Mouse (Mus musculus) urinary bladder, postnatal 14 days (tissue): Measurements from ENCODE around the gene M6pr.

ENCODE experiments used
- DNase-seq: peaks from one replicate; pipeline ENCODE4 v3.0.0; 2021; ENCODE audit warnings: low spot score

The M6pr gene

DNA sequence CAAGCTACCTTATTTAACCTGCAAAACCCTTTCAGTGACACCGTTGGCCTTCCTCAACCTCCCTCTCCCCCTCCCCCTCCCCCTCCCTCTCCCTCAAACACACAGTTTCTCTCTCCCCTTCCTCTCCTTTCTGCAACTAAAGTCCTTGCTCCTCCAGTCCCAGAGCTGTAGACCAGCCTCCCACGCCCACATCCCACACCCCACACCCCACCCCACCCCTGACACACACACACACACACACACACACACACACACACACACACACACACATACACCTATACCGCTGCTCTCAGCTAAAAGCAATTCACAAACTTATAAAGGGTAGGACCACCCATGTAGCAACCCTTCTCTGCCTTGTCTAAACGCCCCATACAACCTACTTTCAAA, 10.3 kb upstream of the M6pr start:
- no peak for DNase-seq

DNA sequence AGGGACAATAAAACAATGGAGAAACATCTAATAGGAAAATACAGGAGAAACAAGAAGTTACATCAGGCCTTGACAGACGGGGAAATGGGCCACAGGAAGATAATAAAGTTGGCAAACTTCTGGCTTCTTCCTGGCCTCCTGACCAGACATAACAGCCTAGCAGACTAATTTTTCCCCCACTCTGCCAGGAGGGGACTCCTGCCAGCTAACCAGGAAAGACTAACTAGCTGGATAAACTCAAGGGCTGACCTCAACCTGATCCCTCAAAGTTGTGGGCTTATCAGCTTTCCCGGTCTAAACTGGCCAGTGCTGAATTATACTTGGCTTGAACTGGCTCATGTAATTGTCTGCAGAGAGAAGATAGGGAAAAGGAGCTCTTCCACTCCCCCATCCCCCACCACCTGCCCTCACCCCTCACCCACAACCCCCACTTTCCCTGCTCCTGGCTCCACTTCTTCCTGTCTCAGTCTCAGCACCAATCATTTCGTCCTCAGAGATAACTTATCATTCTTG, 8.8 kb upstream of the M6pr start:
- no peak for DNase-seq

DNA sequence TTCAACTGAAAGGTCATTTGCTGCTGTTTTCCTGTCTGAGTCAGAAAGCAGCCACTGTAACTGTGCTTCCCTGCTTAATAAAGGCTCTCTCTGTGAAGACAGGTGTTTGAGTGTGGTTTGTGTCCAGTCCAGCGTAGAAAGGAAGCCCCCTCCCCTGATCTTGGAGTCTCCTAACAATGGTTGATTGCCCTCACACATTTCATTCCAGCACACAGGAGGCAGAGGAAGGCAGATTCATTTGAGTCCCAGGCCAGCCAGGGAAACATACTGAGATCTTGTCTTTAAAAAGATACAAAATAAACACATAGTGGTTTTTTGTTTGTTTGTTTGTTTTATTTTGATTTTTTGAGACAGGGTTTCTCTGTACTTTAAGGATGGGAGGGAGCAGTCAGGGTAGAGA, 6.4 kb upstream of the M6pr start:
- no peak for DNase-seq

DNA sequence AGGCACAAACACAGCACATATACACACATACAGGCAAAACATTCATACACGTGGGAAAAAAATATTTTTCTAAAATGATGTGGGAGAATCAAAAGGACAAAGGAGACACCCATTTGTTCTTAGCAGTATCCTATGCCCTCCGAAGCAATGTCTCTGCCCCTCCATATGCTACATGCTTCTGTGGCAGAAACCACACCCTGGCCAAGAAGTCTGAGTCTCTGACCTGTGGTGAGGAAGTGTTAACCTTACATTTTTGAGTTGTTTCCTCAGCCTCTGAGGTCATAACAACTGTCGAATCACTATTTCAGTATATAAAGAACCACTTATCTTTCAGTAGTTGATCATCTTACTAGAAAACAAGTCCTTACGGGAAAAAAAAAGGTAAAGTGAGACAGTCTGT, 5.9 kb upstream of the M6pr start:
- DNase-seq, result no peak

DNA sequence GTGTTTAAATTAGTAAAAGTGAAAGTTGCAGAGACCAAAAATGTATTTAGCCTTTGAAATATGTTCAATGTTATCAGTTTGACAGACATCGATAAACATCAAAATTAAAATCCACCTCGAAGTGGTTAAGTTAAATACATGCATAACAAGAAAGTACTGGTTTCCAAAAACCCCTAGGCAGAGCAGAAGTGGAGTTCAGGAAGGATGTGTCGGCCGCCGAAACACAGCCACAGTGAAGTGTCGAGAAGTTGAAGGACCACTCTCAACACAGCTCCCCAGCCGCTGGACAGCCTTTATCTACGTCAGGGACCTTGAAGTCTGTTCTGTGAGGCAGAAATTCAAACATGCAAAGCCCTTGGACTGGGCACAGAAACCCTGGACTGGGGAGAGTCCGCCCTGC, 5.0 kb upstream of the M6pr start:
- no peak for DNase-seq

DNA sequence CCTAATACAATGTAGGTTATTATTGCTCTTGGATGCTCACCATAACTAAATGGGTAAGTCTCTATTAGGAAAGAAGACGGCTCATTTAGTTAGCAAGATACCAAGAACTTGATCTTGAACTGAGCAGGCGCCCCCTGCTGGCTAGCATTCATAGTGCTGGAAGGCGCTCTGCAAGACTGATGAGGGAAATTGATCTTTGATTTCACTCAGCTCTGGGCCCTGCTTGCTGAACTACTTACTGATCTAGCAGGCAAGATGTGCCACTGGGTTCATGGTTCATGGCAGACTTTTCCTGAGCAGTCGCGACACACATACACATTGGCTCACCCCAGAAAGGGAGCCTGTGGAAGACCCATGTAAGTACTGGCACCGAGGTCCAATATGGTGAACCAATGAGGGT, 4.2 kb upstream of the M6pr start:
- DNase-seq, result peak; percentile 81

DNA sequence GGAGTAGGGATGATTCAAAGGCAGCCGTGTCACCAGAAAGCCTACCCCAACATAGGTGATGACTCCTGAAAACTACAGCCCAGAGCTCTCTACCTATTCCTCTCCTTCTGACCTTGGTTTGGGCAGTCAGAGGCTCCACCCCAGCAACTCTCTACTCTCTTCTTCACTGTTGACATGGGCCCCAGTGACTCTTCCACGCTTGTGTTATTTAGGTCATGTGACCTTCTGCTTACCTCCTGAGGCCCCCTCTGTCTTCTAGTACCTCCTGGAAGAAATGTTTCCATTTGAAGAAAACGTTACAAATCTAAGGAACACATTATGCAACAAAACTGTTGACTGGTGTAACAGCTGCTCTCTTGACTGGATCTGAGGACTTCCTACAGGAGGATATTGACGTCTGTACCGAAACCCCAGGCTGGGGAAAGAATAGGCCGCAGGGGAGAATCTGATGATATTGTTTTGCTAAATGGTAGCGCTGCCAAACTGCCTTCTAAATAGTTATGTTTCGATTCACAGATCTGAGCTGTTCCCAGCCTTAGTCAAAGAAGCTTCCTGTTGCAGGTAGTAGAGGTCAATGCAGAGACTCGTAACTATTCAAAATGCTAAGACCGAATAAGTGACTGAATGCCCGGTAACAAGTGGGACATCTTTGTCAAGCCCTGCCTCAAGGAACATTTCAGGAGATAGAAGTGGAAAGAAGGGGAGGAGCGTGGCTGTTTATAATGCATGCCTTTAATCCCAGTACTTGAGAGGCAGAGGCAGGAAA, 3.5 kb upstream of the M6pr start:
- DNase-seq, result no peak

DNA sequence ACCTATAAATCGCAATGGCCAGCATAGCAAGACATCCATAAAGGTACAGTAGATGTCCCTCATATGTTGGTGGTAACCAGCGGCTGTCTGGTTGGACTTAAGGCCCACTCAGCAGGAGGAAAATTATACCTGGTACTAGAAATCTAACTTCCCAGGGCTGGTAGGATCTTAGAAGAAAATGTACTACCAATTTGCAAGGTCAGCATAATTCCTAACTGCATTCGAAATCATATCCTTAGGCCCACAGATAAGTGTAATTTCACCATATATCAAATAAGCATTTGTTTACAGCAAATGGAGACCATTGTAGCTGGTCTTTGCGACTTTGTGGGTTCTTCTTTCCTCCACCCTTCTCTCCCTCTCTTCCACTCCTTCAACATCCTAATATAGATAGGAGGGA, 1.8 kb upstream of the M6pr start:
- DNase-seq, result no peak

DNA sequence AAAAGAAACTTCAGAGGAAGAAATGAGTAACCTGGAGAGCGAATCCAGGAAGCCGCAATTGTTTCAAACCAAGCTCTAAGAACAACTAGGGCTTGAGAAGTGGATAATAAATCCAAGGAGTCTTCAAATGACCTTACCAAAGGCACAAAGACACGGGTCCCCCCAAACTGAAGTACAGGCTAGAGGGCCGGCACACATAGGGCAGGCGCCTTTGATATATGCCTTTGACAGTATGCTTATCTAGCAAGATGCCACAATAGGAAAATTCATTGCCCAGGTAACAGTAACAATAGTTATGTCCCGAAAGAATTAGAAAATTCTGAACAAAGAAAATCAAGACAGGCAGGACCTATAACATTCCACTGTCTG, 400 bp upstream of the M6pr start:
- no peak for DNase-seq

DNA sequence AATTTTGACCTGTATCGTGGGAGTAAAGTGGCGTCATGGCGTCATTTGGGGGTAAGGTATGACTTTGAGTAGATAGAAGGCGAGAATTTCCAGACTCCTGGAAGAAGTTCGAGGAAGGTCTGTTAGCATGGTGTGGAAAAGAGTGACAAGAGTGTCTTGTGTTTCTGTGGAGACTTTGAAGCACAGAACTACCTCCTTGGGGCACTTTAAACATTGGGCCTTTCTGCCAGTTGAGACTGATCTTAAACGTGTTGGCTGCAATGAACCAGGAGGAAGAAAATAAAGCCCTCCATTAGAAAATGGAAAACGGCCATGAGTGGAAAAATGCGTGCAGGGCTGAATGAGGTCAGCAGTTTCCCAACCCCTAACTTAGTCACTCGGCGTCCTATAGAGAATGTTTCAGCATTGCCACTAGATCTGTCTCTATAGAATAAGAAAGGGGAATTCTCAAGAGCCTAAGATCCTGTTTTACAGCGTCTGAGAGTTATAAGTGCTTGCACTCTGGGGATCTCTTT, 983 bp downstream of the M6pr start:
- DNase-seq, result no peak

DNA sequence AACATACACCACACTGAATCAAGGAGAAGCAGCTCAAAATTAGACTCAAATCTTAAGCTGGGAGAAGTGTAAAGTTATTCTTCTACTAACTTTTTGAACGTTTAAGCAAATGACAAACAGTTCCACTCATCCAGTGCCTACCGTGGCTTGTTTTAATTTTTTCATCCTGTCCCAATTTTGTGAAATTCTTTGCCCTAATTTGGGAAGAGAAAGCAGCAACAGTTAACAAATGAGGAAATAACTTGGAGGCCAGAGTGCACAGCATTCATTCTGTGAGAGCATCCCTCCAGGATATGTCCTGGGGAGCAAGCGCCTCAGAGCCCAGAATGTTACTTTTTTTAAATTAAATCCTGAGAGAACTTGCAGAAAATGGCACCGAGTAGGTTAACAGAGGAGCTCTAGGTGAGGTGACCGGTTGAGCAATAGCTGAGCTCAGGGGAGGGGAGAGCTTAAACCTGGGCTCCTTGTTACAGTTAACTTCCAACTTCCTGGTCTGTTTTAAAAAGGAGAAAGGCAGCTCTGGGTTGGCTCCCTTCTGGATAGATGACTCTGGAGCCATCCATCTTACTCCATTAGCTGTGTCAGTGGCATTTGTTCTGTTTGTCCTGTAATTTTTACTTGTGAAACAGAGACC, 1.8 kb downstream of the M6pr start:
- DNase-seq, result no peak

DNA sequence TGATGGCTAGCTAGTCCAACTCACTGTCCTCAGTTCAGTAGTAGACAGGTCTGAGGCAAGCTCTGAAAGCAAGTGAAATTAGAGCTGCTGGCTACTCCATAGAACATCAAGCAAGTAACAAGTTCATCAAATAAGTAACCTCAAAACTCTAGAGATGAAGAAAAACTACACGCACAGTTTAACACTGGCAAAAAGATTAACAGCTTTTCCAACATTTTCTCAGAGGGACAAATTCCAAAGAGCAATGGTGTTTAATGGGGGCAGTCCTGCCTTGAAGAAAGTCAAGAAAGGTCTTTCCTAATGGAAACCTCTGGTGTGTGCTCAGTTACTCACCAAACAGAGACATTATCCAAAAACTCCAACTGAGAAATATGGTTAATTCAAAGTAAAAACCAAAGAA, 10.2 kb downstream of the M6pr start:
- no peak for DNase-seq

DNA sequence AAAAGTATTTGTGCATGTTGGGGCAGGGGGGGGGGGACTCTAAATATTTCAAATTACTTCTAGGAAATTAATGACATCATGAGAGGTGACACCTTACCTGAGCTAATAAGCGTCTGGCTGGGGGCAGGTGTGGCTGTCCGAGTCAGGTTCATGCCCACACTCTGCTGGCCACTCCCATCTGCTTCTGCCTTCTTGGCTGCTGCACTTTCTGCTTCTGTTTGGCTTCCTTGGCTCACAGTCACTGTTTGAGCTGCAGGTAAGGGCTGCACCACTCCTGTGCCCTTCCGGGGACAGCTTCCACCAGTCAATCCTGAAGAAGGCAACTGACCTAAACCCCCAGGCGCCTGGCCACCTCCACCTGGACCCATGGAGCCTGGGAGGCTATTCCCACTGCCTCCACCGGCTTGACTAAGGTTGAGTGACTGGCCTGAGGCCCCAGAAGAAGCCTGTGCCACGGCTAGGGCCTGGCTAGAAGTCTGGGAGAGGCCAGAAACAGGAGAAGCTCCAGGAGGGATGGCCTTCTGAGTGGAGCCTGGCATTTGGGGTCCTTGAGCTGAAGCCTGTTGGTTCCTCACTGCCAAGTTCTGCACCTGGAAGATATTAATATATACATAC, 16.9 kb downstream of the M6pr start:
- no peak for DNase-seq

DNA sequence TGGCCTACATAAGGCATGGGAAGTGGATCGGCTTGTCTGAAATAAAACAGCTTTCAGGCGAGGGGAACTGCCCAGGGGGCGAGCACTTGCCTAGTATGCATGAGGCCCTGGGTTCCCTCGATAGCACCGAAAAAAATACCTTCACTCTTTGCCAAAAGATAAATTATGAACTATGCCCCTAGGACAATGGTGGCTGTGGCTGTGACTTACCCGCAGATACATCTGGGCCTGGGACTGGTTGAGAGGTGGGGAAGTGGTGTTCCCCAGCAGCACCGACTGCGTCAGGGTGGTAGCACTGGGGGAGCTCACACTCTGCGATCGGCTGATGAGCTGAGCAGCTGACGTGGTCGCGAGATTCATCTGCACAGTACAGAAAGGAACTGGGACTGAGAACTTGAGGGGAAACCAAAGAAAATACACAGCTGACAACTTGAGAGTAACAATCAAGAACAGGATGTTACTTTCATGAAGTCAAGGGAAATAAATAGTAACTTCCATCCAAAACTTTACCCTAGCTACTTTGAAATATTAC, 24.6 kb downstream of the M6pr start:
- no peak for DNase-seq

DNA sequence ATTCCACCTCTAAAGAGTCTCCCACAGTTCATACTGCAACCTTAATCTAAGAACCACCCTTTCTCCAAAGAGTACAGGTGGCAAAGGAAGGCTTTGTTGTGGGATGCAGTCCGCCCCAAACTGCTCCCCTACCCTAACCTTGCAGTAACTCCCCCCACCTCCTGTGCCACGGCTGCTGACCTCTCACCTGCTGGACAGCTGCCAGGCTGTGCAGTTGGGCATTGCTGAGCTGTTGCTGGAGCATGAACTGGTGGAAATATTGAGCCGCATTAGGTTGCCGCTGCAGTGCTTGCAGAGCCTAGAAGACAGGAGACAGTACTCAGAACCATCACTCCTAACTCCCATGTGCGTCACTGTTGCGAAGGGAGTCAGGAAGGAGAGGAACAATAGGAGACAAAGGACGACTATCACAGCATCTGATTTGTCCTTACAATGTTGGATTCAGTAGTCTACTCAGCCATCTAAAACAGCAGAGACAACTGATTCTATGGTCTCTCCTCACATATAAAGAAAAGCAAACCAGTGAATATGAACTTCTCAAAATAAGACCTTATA, 26.3 kb downstream of the M6pr start:
- no peak for DNase-seq

DNA sequence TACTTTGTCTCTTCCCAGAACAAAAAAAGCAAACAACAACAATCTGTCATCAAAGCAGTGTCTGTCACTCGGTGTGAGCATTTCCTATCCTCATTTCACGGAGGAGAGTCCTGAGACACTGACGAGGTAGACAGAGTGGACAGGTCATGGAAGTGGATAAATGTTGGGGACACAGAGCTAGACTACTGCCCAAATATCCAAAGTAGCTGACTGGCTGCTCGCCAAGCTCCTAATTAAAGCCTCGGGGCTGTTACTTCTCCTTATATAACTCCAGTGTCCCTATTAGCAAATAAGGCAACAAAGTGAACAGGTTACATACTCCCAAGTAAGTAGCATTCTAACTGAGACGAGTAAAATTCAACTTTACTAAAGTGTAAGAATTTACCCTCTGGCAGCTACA, 29.0 kb downstream of the M6pr start:
- no peak for DNase-seq

DNA sequence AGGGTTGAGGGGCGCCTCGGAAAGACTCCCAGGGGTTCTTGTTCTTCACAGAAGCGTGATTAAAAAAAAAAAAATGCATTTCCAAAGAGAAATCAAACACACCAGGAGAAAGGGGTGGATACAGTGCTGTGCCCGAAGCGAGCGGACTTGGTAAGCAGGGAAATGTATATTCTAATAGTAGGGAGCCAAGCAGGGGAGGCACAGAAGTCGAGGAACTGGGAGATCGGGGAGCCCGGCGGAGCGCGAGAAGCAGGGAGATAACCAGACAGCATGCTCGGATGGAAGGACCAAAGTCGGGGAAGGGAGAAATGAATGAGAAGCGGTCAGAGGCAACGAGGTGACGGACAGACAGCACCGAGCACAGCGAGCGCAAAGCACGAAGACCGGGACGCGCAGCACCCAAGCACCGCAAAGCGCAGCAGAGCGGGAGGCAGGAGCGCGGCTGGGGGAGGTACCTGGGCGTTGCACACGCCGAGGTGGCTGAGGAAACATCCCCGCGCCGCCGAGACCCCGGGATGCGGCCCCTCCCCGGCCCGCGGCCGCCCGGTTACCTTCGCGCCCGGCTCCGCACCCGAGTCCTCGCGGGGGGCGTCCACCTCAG, 30.6 kb downstream of the M6pr start:
- DNase-seq, result peak; percentile 79

DNA sequence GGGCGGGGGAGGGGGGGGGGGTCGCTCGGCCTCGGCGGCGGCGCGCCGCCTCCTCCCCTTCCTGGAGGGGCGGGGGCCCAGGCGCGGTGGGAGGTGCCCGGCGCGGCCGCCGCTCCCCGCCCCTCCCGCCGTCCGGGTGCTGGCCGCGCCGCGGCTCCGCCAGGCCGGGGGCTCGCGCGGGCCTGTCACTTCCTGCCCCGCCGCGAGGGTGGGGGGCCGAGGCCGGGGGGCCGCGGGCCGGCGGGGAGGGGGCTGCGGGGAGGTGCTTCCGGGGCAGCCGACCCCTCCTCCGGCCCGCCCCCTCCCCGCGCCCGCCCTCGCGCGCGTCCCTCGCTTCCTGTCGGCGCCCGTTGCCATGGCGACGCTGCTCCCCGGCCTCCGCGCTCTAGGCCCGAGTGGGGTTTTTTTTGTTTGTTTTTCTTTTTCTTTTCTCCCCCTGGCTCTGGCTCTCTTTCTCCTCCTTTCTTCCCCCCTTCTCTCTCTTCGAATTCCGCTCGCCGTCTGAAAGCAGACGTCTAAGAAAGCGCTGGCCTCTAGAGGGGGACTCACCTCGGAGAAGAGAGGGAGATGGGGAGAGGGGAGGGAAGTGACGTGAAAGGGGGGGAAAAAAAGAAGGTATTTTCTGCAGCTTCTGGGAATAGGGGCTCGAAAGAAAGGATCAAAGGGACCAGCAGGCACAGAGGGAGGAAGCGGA, 31.3 kb downstream of the M6pr start:
- peak; percentile 88 for DNase-seq

DNA sequence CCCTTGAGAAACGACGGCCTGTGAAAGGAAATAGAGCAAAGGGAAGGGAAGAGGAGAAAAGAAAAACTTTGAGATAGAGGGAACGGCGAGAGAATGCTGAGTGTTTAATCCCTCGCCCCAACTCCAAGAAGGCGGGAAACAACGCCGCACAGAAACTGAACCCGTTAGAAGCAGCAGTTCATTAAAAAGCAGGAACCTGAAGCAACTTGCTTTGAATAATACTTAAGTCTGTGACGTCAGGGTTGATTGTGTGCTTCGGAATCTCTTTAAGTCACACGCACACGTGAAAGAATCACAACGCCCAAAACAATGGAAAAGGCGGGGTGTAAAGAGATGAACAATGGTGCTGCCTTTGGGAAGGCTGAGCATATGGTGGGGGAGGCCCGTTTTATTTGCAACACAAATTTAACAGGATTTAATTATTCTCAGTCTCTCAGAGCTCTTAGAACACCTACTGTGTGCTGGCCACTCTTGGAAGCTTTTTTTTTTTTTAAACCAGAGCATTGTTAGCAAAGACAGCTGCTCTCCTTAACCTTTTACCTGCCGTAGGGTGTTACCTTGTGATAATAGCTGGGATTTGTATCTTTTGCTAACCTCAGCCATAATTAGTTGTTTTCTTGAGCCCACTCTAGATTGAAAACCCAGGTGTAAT, 32.0 kb downstream of the M6pr start, which contains the start of gene Phc1:
Gene Phc1 (minus strand): TSS at position 213 of the 652 bp plus-strand sequence.
- no peak for DNase-seq

DNA sequence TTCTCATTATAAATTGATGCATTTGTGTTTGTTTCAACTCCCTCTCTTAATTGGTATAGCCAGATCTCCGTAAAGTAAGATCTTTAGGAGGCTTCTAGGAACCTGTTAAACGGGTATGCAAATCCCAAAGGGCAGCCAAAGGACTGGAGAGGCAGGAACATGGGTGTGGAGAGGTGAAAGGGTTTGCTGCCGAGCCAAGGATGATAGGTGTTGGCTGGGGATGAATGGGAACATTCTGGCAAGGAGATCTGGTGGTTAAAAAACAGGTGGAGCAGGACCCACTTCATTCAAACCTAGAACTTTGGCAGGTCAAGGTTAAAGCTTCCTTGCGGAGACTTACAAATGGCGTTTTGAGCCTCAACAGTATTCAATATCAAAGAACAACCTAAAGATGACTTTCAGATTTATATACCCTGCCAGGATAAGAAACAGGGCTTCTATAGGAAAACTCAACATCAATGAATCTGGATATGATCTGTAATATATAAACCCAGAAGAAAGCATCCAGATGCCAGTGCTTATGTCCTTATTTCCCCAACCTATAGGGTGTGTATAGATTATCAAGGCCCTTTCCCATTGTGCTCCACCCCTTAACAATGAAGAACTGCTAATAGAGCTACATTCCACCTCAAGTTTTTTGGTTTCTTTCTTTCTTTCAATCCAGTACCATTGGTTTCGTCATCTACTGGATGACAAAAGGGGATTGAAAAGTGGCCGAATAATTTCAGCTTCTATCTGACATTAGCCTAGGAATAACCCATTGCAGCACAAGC, 32.7 kb downstream of the M6pr start:
- DNase-seq, result peak; percentile 50
